Mouse (Mus musculus) 3134 (cell line): ENCODE data around the gene Cdc14b.

Experiments used
- DNase-seq: peaks from one replicate; pipeline ENCODE4 v3.0.0-alpha.2; 2011; ENCODE audit warnings: low spot score; ENCODE audit not compliant: insufficient read length; ENCODE audit errors: extremely low read depth

The Cdc14b gene

DNA sequence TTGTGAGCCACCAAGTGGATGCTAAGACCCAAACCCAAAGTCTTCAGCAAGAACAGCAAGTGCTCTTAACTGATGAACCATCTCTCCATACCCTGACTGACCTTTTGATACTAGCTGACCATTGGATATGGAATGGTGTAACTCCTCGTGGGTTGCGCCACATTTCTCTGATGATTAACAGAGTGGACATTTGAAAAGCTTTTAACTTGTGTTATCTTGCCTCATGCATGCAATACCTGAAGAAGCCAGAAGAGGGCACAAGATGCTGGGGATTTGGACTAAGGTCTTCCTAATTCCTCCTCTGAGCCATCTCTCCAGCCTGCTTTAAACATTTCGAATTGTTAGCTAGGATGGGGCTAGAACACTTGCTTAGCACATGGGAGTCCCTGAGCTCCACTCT, 94.2 kb downstream of the Cdc14b start:
- peak; percentile 23 for DNase-seq

- no peak for DNase-seq
Measured at GRCm38 (mm10) chr13:64180300-64180699, 94.8 kb downstream of the Cdc14b start.

DNA sequence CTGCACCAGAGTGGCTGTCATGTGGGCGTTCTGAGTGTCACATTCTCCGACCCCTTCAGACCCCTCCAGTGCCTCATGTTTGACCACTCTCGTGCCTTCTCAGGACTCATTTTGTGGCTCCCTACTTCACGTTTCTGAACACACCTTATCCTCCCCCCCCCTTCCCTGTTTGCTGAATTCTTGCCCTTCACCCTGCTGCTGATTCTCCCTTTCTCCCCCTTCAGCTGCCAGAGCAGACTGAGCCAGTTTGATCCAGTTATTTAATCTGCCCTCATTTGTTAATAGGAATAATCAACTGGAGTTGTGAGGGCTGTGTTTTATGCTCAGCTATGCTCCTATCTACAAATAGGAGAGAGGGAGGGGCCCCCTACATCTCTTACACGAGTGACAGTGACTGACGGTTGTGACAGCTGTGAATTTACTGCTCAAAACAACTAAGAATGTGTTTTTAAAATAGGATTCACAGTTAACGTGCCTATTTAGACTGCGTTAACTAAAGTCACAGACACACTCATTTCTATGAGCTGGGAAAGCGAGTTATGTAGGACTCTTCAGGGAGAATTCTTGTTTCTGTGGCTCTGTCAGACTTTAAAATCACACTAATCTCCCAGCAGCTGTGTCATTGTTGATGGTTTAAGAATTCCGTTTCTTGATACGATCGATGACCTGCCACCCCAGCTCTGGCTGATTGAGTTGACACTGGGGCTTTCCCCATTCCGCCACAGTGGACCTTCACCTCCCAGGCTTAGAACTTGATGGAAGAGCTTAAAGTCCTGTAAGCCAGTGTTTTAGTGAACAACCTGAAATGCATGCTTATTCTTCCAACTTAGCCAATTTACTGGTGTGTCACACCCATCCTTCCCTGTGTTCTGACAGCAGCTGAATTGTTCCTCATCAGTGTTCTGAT, 96.1 kb downstream of the Cdc14b start:
- no peak for DNase-seq

- DNase-seq: no peak
Measured at GRCm38 (mm10) chr13:64178000-64178399, 97.1 kb downstream of the Cdc14b start.

- DNase-seq: no peak
Measured at GRCm38 (mm10) chr13:64169746-64170145, 105.3 kb downstream of the Cdc14b start.

GRCm38 (mm10) chr13:64163147-64163715, 111.9 kb downstream of the Cdc14b start:
- no peak for DNase-seq

GRCm38 (mm10) chr13:64162626-64163025, 112.5 kb downstream of the Cdc14b start:
- peak; percentile 33 for DNase-seq

- DNase-seq: no peak
Measured at GRCm38 (mm10) chr13:64161916-64162611, 113.0 kb downstream of the Cdc14b start.

- DNase-seq: peak; percentile 89
Measured at GRCm38 (mm10) chr13:64161548-64161915, 113.6 kb downstream of the Cdc14b start, which contains the start of gene Habp4. Gene Habp4 (plus strand): TSS chr13:64161824.

DNA sequence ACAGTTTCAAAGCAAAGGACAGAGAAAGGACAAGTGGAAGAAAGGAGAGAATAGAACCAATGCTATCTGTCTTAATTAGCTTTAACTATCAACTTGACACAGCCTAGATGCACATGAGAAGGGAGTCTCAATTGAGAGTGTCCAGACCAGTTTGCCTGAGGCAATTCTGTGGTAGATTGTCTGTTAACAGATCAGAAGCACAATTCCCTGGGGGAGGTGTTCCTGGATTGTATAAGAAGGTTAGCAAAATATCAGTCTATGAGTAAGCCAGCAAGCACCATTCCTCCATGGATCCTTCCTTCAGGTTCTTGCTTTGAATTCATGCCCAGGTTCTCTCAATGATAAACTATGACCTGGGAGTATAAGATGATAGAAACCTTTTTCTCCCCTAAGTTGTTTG, 118.1 kb downstream of the Cdc14b start:
- DNase-seq: no peak

DNA sequence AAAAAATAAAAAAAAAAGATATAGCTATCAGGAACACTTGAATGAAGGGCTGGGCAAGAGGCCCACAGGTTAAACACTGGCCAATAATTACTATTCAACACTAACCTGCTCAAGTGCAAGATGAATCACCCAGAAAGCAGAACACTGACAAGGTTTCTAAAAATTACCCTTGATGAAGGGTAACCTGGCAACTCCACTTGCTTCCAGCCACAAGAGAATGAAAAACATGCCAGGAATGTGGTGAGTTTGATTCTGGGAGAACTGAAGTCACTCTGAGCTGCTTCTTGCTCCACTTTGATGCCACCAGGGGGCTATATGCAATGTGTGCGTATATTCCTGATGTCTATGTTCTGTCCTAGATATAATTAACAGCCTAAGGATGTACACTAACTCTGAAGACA, 119.9 kb downstream of the Cdc14b start:
- DNase-seq: peak; percentile 74

DNA sequence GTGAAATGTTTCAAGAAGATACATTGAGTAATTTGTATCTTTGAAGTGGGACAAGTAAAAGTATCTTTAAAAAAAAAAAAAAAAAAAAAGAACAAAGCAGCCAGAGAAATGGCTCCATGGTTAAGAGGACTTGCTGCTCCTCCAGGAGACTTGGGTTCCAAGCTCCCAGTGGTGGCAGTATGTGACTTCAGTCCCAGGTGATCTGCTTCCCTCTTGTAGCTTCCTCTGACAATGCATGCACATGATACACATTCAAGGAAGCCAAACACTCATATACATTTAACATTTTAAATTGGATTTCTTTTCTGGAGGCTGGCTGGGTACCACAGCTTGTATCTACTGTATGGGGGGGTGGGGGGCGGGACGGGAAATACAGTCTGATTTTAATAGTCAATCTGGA, 120.4 kb downstream of the Cdc14b start:
- peak; percentile 34 for DNase-seq

DNA sequence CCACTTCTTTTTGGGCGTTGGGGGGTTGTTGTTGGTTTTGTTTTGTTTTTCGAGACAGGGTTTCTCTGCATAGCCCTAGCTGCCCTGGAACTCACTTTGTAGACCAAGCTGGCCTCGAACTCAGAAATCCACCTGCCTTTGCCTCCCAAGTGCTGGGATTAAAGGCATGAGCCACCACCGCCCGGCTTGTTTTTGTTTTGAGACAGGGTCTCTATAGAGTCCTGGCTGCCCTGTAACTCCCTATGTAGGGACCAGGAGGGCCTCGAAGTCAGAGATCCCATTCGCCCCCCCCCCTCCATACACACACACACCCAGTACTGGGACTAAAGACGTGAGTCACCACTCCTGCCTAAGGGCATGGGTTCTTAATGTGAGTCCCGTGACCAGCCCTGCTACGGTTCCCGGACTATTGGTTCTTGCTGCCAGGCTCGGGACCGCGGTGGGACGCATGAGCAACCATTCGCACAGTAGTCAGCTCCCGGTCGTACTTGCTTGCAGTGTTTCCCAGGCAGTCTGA, 121.3 kb downstream of the Cdc14b start:
- DNase-seq: peak; percentile 84

DNA sequence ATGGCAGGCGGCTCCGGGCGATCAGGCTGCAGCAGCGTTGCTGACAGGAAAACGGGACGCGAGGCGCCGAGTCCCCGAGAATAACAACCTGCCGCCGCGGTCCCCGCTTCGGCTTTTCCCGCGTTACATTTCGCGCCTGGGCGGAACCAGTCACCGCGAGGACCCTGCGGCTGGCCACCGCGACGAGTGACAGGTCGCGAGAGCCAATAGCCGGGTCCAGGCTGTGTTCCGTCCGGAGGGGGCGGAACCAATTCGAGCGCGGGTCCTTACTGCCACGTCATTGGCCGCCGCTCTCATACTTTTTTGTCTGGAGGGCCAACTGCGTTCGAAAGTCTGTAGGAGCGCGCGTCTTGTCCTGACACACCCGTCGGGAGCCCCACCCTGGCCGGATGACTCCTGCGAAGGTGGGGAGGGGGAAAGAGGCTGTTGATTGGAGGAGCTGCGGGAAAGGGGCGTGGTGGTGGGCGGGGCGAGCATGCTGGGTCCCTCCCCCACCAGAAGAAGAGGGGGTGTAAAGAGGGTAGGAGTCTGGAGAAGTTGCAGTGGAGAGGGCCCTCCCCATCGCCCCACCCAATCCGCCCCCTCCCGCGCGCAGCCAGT, 121.9 kb downstream of the Cdc14b start, which contains the start of gene Zfp367:
Gene Zfp367, minus strand, starts transcription at position 120 of the 600 bp plus-strand sequence.
- peak; percentile 100 for DNase-seq

DNA sequence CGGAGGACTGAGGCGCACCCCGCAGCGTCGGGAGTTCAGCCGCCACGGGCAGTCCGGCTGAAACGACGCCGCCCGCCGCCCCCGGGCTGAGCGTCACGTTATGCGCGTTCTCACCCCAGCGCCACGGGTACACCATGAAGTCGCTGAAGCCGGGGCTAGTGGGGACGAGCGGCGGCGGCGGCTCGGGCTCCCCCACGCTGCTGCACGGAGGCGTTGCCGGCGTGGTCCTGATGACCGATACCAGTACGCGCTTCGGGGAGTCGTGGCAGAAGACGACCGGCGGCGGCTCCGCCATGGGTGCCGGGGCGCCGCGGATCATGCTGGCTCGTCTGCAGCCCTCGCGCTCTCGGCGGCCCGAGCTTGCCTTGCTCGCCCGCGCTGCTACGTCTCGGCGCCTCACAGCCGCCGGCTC, 122.4 kb downstream of the Cdc14b start:
- no peak for DNase-seq

DNA sequence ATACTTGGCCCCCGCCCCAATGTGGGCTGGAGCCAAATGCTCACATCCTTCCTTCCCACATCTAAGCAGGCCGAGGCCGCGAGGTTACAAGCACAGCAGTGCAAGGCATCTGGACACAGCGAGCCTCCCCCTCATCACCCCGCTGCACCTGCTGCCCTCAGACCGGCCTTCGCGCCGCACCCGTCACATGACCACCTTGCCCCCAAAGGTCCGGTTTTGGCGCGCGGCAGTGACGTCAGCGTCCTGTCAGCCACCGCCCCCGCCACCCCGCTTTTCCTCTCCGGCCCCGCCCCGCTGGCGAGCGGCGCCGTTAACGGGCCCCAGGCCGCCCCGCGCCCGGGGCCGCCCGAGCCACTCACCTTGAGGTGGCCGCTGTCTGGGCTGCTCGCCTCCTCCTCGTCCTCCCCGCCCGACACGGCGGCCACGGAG, 122.8 kb downstream of the Cdc14b start:
- DNase-seq: peak; percentile 83

- DNase-seq: no peak
Measured at GRCm38 (mm10) chr13:64150121-64150520, 125.0 kb downstream of the Cdc14b start.
